Mouse (Mus musculus): Measurements from ENCODE around the gene Adcy1. TPM values are rescaled to one million over a fixed set of nuclear protein-coding genes. Genes with fewer than 3 reads are reported as not detected.

Gene Adcy1
- polyA plus RNA-seq, 1 experiment, result 3.7 TPM

DNA sequence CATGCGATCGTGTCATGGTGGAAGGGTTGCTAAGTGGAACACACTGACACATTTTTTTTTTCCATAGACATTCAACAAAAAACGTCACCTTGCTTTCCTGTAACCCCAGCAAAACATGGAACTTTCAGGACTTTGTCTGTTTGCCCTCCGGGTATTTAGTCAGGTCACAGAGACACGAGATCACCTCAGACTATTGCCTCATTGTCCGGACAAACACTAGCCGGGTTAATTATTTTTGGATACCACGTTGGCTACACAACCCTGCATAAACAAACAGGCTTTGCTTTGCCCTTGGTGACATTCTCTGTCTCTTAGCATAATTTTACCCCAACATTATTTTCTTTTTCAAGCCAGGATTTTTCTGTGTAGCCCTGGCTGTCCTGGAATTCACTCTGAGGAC lies 89.8 kb downstream of the Adcy1 start:
- TF ChIP-seq POLR2A (IDR thresholded peaks at IDR 0.05; ENCODE audit: low read depth, low read length), result no peak
- TF ChIP-seq CTCF (conservative IDR thresholded peaks at IDR 0.05; ENCODE audit: insufficient read depth, insufficient read length, low read depth, low read length), result no peak
- DNase-seq, result peak; percentile 90
- H3K36me3 ChIP-seq (ENCODE audit: control insufficient read depth, insufficient read depth, low read length), result no peaks in the 10 kb centered on the region
- no peak overlapping the region for H3K4me3 ChIP-seq (ENCODE audit: insufficient read depth, low read depth, low read length)
- peaks cover 13% of the 10 kb centered on the region; the same call in 1 of the 2 replicates for H3K4me1 ChIP-seq (ENCODE audit: control insufficient read depth, insufficient read depth, low read length)
- WGBS, result 32% methylated on average over 8 of the region's 8 CpGs
- H3K27ac ChIP-seq (ENCODE audit: insufficient read depth, low read depth, low read length), result peak overlapping the region; percentile 74; the same call in 1 of the 2 replicates
- no peaks in the 10 kb centered on the region for H3K27me3 ChIP-seq (replicated peaks; ENCODE audit: control insufficient read depth, insufficient read depth, low read length)

DNA sequence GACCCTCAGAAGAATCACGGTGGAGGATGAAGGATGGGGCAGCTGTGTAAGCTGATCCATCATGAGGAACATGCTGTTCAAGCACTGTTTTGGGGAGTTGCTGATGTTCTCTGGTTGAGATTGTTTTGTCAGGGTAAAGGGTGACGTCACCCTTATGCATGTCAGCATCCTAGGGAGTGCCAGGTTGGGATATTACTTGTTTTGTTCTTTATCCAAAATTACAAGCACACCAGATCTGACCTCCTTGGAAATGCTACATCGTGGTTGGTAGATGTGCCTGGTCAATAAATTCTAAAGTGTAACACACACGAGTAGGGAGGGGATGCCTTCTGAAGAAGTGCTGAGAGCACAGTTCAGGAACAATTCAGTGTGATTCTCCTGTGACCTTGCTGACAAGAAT lies 93.1 kb downstream of the Adcy1 start:
- Histone ChIP-seq H3K27ac (ENCODE audit: insufficient read depth, low read depth, low read length) (no peak overlapping the region), H3K4me3 (ENCODE audit: insufficient read depth, low read depth, low read length) (no peak overlapping the region), H3K27me3 (replicated peaks; ENCODE audit: control insufficient read depth, insufficient read depth, low read length) (no peaks in the 10 kb centered on the region), H3K4me1 (ENCODE audit: control insufficient read depth, insufficient read depth, low read length) (peaks cover 22% of the 10 kb centered on the region), H3K36me3 (ENCODE audit: control insufficient read depth, insufficient read depth, low read length) (no peaks in the 10 kb centered on the region)
- TF ChIP-seq CTCF (conservative IDR thresholded peaks at IDR 0.05; ENCODE audit: insufficient read depth, insufficient read length, low read depth, low read length) (no peak), POLR2A (IDR thresholded peaks at IDR 0.05; ENCODE audit: low read depth, low read length) (no peak)
- DNase-seq, result no peak
- WGBS, result 38% methylated on average over 4 of the region's 4 CpGs

DNA sequence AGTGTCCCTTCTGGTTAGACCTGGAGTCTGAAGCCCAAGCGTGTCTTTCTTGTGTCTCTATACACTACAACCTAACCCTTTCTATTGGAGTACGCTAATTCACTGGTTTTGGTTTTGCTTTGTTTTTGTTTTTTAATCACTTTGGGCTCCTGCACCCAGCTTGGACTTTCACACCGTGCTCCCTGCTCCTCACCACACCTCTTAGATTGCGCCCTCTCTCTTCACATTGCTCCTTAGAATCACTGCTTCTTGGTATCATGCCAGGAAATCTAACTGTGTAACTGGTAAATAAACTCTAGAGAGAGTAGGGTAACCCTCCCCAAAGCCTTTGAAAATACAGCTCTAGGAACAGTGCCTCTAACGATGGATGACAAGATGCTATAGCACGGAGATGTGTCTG lies 94.9 kb downstream of the Adcy1 start:
- Histone ChIP-seq H3K27me3 (replicated peaks; ENCODE audit: control insufficient read depth, insufficient read depth, low read length) (no peaks in the 10 kb centered on the region), H3K27ac (ENCODE audit: insufficient read depth, low read depth, low read length) (no peak overlapping the region; the same call in 1 of the 2 replicates), H3K36me3 (ENCODE audit: control insufficient read depth, insufficient read depth, low read length) (no peaks in the 10 kb centered on the region), H3K4me3 (ENCODE audit: insufficient read depth, low read depth, low read length) (no peak overlapping the region), H3K4me1 (ENCODE audit: control insufficient read depth, insufficient read depth, low read length) (peaks cover 15% of the 10 kb centered on the region)
- no peak for TF ChIP-seq POLR2A (IDR thresholded peaks at IDR 0.05; ENCODE audit: low read depth, low read length)
- no peak for TF ChIP-seq CTCF (conservative IDR thresholded peaks at IDR 0.05; ENCODE audit: insufficient read depth, insufficient read length, low read depth, low read length)
- WGBS, result 62% methylated on average over 6 of the region's 6 CpGs
- DNase-seq, result peak; percentile 72

DNA sequence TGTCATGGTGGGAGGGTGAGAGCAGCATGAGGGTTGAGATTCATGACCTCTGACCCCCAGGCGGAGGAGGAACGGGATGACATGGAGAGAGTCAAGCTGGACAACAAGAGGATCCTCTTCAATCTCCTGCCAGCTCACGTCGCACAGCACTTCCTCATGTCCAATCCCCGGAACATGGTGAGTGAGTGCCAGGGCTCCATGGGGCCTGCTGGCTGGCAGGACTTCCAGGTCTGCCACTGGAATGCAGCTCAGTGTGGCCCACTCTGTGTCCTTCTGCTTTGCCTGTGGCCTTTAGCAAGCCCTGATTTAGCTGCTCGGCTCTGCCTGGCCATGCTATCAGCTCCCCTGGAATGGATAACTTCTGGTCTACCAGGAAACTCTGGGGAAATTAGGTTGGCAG lies 96.9 kb downstream of the Adcy1 start:
- Histone ChIP-seq H3K4me3 (ENCODE audit: insufficient read depth, low read depth, low read length) (no peak overlapping the region), H3K4me1 (ENCODE audit: control insufficient read depth, insufficient read depth, low read length) (peaks cover 13% of the 10 kb centered on the region), H3K27me3 (replicated peaks; ENCODE audit: control insufficient read depth, insufficient read depth, low read length) (no peaks in the 10 kb centered on the region), H3K27ac (ENCODE audit: insufficient read depth, low read depth, low read length) (no peak overlapping the region), H3K36me3 (ENCODE audit: control insufficient read depth, insufficient read depth, low read length) (no peaks in the 10 kb centered on the region)
- TF ChIP-seq CTCF (conservative IDR thresholded peaks at IDR 0.05; ENCODE audit: insufficient read depth, insufficient read length, low read depth, low read length) (no peak), POLR2A (IDR thresholded peaks at IDR 0.05; ENCODE audit: low read depth, low read length) (no peak)
- no peak for DNase-seq
- 26% methylated on average over 6 of the region's 6 CpGs for WGBS

DNA sequence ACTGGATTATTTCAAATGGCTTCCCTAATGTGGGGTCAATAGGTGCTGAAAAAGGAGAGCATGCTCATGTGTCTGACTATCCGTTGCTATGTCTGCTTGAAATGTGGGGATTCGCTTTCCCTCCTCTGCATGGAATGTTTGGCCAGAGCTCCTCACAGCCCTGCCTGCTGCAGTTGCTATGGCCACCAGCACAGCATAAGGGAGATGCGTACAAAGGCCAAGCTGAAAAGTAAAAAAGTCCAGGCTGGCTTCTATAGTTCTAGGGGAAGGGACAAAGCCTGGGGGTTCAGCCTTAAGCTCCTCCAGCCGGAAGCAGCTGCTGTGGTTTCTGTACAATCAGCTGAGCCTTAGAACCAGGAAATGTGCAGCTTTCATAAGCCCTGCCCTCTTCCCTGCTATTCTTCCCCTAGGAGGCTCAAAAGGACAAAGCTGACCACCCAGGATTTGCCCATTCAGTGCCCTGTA lies 97.4 kb downstream of the Adcy1 start:
- H3K27ac ChIP-seq (ENCODE audit: insufficient read depth, low read depth, low read length), result peak overlapping the region; percentile 11; the same call in 1 of the 2 replicates
- no peaks in the 10 kb centered on the region for H3K36me3 ChIP-seq (ENCODE audit: control insufficient read depth, insufficient read depth, low read length)
- 39% methylated on average over 4 of the region's 4 CpGs for WGBS
- TF ChIP-seq CTCF (conservative IDR thresholded peaks at IDR 0.05; ENCODE audit: insufficient read depth, insufficient read length, low read depth, low read length), result no peak
- no peak for TF ChIP-seq POLR2A (IDR thresholded peaks at IDR 0.05; ENCODE audit: low read depth, low read length)
- DNase-seq, result no peak
- H3K4me3 ChIP-seq (ENCODE audit: insufficient read depth, low read depth, low read length), result no peak overlapping the region
- peaks cover 13% of the 10 kb centered on the region for H3K4me1 ChIP-seq (ENCODE audit: control insufficient read depth, insufficient read depth, low read length)
- H3K27me3 ChIP-seq (replicated peaks; ENCODE audit: control insufficient read depth, insufficient read depth, low read length), result no peaks in the 10 kb centered on the region

DNA sequence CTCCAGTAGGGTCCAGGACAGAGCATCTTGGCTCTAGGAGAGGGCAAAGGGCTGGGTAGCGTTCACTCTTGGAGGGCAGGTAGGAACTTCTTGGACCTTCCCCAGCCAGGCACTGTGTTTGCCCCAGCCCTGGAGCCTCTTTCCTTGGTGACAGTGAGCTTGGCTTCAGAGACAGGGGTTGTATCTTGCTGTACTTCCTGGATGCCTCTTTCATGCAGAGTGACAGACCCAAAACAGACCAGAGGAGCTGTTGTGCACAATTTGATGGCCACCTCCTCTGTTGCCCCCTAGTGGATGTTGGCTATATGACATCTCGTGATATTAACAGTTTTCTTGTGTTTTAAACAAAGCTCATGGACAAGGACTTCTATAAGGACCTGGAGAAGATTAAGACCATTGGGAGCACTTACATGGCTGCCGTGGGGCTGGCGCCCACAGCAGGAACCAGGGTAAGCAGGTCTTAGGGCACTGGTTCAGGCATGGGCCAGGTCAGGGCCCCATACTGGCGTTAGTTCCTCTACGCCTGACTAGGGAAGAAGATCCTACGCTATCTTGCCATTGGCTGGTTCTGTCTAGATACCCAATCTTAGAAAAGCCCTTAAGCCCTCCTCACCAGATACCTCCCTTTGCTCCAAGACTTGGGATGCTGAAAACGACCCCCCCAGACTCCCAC lies 98.3 kb downstream of the Adcy1 start:
- Histone ChIP-seq H3K36me3 (ENCODE audit: control insufficient read depth, insufficient read depth, low read length) (no peaks in the 10 kb centered on the region), H3K27me3 (replicated peaks; ENCODE audit: control insufficient read depth, insufficient read depth, low read length) (no peaks in the 10 kb centered on the region), H3K27ac (ENCODE audit: insufficient read depth, low read depth, low read length) (no peak overlapping the region), H3K4me3 (ENCODE audit: insufficient read depth, low read depth, low read length) (no peak overlapping the region), H3K4me1 (ENCODE audit: control insufficient read depth, insufficient read depth, low read length) (peaks cover 13% of the 10 kb centered on the region)
- TF ChIP-seq POLR2A (IDR thresholded peaks at IDR 0.05; ENCODE audit: low read depth, low read length), result no peak
- peak; percentile 76 for TF ChIP-seq CTCF (conservative IDR thresholded peaks at IDR 0.05; ENCODE audit: insufficient read depth, insufficient read length, low read depth, low read length)
- 82% methylated on average over 8 of the region's 8 CpGs for WGBS
- DNase-seq, result peak; percentile 43

DNA sequence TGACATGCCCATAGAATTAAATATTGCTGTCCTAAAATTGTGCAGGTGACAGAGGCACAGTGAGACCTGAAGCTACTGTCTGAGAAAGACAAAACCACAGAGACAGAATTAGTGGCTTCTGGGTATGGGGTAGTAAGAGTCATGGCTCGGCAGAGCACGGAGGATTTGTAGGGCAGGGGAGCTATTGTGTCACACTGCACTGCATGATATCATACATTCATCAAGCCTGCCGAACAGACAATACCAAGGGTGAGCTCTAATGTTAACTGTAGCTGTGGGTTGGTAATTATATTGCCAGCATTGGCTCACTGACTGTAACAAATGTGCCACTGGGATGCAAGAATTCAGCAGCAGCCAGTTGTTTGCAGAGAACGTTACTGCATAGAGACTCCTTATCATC lies 101.1 kb downstream of the Adcy1 start:
- H3K27me3 ChIP-seq (replicated peaks; ENCODE audit: control insufficient read depth, insufficient read depth, low read length), result no peaks in the 10 kb centered on the region
- TF ChIP-seq POLR2A (IDR thresholded peaks at IDR 0.05; ENCODE audit: low read depth, low read length) (no peak), CTCF (conservative IDR thresholded peaks at IDR 0.05; ENCODE audit: insufficient read depth, insufficient read length, low read depth, low read length) (no peak)
- no peak for DNase-seq
- H3K4me1 ChIP-seq (ENCODE audit: control insufficient read depth, insufficient read depth, low read length), result peaks cover 9% of the 10 kb centered on the region
- no peaks in the 10 kb centered on the region for H3K36me3 ChIP-seq (ENCODE audit: control insufficient read depth, insufficient read depth, low read length)
- no peak overlapping the region for H3K4me3 ChIP-seq (ENCODE audit: insufficient read depth, low read depth, low read length)
- WGBS, result 54% methylated on average over 4 of the region's 4 CpGs
- no peak overlapping the region for H3K27ac ChIP-seq (ENCODE audit: insufficient read depth, low read depth, low read length)
